Mouse (Mus musculus) liver (tissue): ENCODE measurements around the gene Slc51b.
A peak's percentile ranks its signal among the peaks of the same experiment; 100 is the strongest.

Experiments used
- DNase-seq: peaks from one replicate; pipeline ENCODE4 v3.0.0-alpha.2; 2020; ENCODE audit warnings: mixed read lengths

Slc51b gene

DNA sequence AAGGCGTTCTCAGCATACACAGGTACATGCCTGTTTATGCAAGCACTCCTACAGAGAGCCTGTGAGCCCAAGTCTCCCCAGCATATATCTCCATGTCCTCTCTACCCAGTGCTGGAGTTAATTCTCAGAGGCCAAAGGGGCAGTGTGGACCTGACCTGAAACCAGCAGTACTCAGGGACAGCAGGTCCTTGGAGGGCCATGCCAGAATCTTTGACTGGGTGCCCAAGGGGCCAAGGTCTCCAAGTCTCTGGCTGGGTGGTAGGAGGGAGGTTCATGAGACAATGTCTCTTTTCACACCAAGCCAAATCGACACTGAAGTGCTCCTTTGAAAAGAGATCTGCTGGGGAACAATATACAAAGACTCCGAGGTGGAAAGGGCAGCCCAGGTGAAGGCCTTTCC, 14.9 kb downstream of the Slc51b start:
- no peak for DNase-seq

DNA sequence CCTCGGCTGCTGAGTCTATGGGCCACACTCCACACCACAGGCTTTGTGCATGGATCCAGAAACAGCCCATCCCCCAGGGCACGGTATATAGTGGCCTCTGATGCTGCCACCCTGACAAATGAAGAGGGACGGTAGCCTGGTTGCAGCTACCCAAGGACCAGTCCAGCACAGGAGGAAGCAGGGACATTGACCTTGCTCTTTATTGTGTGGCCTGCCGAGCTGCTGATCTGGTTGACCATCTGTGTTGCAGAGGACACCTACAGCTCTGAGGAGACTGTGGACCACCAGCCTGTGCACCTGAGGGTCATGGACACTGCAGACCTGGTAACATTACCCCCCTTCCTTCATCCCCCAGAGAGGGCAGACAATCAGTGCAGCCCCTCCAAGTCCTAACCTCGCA, 15.4 kb downstream of the Slc51b start:
- no peak for DNase-seq

DNA sequence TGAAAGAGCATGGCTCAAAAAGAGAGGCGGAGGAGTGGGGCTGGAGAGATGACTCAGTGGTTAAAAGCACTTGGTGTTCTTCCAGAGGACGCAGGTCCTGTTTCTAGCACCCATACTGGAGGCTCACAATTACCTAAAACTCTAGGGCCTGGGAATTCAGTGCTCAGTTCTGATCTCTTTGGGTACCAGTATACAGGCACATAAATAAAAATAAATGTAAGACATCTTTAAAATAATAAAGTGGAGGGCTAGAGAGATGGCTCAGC, 17.6 kb downstream of the Slc51b start:
- no peak for DNase-seq

DNA sequence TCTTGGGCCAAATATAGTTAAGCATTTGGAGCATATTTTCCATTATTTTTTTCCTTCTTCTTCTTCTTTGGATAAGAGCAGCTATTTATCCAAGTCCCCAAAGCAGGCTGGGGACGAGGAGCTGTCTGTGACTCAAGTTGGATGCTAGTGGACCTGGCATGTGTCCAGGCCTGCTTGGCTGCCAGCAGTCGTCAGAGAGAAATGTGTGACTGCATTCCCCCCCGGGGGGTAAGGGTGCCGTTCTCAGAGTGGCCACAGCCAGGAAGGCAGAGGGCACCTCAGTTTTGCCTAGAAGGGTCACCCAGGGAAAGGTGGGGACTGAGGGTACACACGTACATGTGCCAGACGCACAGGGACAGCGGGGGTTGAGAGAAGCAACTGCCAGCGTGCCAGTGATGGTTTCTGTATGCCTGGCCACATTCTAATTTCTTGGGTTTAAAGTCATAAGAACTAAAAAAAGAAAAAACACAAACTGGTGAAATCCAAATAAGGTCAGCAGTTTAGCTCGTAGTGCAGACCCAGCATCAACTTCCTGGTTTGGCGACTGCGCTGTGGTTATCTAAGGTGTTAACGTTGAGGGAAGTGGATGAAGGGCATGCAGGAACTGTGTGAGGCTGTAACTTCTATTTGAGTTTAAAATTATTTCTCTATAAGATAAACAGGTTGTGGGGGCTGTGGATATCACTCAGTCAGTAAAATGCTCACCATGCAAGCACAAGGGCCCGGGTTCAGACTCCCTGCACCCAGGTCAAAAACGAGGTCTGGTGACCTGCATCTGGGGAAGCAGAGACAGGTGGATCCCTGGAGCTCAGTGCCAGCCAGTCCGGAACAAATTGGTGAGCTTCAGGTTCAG, 18.2 kb downstream of the Slc51b start:
- no peak for DNase-seq

DNA sequence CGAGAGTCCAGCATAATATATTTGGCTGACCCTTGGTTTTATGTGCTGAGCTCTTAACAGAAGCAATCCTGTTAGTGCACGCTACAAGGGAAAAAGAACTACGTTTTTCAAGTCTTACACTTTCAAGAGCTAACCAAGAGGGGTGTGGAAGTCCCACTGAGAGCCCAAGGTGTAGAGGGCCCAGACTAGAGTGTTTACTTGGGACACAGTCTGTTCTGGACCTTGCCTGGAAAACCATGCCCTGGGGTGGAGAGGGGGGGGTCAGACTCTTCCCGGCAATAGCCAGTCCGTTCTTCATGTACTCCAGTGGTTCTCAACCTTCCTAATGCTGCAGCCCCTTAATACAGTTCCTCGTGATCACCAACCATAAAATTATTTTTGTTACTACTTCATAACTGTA, 22.8 kb downstream of the Slc51b start:
- no peak for DNase-seq

DNA sequence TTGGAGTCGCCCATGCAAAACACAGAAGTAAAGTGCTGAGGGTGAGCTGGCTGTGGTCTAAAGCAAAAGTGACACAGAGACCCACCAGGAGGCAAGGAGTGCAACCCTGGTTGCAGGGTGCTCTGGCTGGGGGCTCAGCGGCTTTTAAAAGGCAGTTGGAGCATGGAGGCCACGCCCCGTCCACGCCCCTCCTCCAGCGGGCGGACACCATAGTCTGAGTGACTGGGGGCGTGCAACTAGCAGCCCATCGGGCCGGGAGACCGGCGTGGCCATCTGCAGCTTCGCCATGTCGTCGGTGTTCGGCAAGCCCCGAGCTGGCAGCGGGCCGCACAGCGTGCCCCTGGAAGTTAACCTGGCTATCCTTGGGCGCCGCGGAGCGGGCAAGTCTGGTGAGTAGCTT, 24.5 kb downstream of the Slc51b start, which contains the start of gene Rasl12:
Rasl12 (plus strand) TSS at position 228 of the 400 bp plus-strand sequence.
- peak; percentile 75 for DNase-seq

DNA sequence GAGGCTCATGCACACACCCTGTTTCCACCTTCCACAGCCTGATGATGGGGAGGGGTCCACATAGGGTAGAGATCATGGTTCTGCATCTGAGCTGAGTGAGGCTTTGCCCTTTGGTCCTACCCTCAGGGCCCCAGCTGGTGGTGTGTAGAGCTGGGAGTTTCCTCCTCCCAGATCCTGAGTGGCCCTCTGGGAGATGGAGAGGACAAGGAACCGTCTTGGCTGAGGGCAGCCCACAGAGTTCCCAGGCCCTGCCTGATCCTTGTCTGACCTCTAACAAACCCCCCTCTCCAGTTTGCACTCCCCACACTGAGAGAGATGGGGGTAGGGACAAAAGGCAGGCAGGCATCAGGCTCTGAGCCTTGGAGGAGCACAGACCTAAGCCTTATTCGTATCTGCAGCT, 28.4 kb downstream of the Slc51b start:
- DNase-seq, result no peak

DNA sequence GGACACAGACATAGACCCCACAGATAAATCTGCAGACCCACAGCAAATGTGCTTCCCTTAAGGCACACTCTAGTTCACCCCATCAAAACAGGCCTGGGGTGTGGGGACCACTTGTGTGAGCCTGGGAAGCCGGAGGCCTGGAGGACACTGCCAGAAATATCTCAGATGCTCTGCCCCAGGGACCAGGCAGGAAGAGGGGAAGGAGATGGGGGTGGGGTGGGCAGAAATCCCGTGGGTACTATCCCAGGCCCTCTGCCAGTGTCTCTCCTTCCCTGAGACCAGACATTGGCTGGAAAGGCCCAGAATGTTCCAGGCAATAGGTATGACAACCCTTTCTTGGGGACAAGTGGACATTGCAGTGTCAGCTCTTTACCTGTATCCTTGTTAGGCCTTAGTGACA, 29.1 kb downstream of the Slc51b start:
- DNase-seq, result no peak

DNA sequence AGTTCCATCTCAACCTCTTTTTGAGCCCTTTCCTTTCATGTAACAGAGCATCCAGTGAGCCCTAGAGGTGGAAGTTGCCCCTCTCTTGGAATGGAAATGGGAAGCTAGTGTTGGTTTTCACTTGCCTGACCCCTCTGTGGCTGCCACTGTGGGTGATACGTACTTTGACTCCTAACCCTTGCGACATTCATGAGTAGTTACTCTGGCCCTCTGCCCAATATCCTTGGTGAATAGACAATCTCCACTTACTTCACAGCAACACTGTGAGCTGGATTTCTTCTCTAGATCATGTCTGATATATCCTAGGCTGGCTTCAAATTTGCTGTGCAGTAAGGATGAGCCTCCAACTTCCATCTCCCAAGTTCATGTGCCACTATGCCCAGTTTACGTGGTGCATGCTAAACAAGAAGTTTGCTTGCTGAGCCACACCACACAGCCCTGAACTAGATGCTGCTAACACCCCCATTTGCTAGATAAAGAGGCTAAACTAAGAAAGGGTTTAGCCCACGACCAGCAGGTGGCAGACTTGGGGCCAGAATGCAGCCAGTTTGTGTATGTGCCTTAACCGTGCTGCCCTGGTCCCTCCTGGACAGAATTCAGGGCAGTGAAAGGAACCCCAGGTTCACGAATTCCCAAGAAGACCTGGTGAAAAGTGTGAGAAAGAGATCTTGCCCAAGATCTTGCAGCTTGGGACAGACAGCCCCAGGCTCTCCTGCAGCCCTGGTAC, 30.0 kb downstream of the Slc51b start:
- DNase-seq, result peak; percentile 65

DNA sequence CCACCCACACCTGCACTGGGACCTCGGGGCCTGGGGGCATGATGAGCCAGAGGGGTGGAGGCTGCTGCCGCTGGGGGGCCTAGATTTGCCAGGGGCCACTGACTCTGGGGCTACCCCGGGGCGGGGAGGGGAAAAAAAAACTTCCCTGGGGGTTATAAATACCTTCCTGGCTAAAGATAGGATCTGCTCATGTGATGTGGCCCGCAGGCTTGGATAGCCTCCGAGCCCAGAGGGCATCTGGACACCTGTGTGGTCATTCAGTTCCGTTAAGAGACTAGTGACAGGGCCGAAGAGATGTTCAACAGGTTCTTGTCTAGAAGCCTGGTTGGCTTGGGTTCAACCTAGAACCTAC, 31.2 kb downstream of the Slc51b start, which contains the start of gene Kbtbd13:
Kbtbd13 (minus strand) TSS at position 40 of the 352 bp plus-strand sequence.
- no peak for DNase-seq

DNA sequence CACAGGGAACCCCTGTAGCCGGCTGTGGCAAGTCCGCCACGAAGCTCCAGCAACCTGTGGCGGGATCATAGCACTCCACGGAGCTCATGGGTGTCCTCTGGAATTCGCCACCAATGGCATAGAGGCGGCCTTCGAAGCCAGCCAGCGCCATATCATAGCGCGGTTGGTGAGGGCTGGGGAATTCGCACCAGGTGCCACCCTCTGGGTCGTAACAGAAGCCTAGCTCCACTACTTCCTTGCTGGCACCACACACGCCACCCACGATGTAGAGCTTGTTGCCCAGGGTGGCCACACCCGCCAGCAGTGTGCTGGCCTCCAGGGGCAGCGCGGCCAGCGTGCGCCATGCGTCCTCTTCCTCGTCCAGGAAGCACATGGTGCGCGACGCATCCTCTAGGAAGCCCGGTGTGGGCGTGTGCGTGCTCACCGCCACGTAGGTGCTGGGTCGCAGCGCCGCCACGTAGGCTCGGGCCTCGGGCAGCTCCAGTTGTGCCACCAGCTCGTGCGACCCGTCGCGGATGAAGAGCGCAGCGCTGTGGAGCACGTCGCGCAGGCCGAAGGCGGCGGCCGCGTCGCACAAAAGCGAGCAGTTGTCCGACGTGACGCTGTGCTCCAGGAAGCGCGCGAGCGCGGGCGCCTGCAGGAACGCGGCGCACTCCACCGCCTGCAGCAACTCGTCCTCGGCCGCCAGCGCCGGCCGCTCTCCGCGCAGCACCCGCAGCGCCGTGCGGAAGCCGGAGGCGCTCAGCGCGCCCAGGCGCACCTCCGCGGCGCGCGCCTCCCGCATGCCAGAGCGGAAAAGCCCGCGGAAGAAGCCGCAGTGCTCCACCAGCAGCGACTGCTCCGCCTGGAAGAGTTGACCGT, 31.8 kb downstream of the Slc51b start:
- DNase-seq, result no peak

DNA sequence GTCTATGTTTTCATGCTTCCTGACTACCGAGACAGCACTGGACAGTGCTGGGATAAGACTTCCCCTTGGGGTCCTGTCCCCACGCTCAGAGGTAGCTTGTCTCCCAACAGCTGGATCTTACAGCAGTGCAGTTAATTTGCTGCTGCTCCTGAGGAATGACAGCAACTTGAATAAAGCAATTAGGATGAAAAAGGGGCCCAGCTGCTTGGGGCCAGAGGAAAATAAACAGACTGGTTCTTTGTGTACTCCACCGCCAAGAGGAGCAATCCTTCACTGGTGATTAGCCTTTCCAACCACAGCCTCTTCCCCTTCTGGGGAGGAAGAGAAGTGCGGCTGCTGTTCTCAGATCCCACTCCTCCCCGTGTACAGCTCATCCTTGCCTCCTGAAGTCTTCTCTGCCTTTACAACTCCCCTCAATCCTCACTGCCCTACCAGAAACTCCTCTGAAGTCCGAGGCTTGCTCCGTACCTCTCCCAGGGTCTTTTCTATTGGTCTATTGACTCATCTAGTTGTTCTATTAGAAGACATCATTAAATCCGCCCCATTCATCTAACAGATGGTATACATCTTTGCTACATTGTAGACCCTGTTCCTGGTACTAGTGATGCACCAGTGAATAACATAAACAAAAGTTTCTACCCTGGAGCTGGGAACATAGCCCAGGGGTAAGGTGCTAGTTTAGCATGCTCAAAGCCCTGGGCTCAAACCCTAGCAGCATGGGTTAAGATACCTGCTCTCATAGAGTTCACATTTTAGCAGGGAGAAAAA, 36.2 kb downstream of the Slc51b start:
- no peak for DNase-seq

DNA sequence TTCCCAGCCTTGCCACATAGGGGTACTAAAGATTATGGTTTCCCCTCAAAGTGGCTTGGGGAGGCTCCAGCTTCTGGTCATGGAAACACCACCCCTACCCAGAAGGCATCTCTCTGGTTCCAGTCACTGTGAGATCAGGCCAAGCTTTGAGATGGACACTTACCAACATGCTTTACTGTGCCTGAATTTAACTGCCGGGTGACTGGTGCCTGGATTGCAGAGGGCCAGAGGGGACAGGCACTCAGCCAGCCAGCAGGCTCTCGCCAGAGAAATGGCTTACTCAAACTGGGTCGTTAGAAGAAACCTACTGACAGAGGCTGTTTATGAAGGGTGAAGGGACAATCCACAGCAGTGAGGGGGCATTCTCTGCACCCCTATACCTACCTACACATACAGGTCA, 38.5 kb downstream of the Slc51b start:
- DNase-seq, result no peak

DNA sequence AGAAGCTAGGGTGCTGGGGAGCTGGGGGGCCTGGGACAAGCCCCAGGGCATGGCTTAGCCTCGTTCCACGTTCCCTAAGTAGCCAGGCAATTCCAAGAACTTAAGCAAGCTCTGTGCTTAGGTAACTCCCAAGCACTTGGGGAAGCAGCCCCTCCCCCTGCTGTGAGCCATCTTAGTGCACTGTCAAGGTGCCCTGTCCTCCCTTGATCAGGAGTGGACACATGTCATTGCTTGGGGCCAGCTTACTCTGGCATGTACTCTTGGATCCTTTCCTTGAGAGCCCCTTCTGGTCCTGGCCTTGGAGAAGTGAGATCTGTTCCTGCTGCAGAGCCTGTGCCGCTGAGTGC, 40.0 kb downstream of the Slc51b start:
- no peak for DNase-seq

DNA sequence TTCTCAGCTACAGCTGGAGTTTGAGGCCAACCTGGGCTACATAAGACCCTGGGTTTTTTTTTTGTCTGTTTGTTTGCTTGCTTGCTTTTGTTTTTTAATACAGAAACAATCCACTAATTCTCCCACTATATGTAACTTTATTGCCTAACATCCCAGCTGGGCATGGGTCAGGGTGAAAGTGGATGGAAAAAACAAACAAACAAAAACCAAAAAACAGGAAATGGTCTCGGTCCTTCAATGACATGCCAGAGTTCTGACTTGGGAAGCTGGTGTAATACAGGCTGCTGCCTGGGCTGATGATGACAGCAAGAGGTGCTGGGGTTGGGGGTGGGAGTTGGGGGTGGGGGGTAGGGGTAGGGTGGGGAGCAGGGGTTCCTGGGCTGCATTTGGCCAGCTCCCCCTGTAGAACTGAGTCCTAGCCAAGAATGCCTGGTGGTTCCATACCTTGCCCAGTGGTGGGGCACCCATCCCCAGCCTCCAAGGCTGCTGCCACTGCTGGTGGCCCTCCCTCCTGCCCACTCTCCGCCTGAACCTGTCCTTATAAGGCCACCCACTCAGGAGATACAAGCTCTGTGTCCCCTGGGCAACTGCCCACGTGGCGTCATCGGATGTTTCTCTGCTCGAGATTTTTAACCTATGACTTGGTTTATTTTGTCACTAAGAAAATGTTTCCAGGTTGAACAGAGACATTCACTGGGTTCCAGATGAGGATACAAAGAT, 40.6 kb downstream of the Slc51b start:
- no peak for DNase-seq

DNA sequence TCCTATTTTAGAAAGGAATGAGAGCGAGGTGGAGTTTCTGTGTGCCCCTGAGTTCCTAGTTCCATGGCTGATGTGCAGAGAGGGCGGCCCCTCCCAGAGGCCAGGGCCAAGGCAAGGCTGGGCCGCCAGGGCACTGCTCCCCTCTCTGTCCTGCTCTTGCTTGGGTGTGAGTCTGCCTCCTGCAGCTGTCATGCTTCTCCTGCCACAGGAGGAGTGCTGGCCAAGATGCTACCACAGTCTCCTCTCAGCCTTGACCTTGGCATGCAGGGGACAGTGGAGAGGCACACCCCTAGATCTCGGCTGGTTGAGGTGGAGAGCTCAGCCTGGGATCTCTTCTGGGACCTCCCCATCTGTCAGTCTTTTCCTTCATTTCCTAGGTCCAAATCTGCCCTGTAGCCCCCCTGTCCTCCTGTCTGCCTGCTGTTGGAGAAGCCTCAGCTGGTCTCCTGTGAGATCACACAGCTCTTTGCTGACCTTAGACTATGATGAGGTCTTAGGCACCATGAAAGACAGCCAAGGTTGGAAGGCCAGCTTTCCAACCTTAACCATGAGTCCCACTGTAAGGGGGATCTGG, 41.7 kb downstream of the Slc51b start:
- no peak for DNase-seq

DNA sequence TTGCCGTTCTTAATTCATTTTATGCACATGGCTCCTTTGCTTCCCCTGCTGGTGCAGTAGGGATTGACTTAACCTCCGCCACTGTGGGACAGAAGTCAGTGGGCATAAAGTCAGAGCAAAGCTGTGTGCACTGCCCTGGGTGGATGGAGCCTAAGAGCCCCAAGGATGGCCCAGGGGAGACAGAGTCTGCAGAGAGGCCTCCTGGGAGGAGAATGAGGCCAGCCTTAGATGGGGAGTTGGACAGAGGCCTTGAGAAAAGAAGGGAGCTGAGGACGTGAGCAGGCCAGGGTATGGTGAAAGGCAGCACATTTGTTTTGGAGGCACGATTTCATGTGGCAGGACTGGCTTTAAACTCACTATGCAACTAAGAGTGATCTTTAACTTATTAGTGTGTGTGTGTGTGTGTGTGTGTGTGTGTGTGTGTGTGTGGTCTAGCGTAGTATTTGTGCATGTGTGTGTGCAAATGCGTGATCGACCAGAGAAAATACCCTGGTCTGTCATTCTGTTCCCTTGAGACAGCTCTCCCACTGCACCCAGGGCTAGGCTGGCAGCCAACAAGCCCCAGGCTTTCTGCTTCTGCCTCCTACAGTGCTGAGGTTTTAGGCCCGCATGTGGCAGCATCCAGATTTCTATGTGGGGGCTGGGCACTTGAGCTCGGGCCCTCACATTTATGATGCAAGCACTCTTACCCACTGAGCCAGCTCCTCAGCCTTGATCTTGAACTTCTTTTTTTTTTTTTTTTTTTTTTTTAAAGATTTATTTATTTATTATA, 47.4 kb downstream of the Slc51b start:
- DNase-seq, result no peak

DNA sequence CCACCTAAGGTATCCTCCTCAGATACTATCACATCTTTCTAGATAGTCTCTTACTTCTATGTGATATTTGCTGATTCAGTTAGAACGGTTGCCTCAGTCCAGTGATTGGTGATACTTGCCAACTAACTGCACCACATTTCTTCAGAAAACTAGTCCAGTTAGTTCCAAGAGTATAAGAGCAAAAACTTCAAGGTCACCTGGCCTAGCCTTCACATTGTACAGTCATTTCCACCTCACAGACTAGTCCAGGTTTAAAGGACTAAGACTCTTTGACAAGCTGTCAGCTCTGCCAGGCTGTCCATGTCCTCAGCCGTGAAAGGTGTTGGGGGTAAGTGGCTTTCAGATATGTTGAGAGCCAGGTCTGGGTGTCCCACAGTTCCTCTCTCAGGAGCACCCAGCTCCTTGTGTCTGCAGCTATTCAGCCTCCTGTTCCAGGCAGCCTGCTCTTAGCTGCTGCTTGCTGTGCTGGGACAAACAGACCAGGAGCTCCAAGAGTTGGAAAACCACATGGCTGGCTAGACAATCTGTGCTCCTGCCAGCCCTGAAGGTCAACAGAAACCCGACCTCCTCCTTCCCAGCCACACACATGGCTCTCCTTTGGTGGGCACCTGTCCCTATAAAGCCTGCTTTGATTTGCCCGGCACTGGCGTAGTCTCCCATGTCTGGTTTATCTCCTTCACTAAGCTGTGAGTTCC, 48.1 kb downstream of the Slc51b start:
- DNase-seq, result no peak

DNA sequence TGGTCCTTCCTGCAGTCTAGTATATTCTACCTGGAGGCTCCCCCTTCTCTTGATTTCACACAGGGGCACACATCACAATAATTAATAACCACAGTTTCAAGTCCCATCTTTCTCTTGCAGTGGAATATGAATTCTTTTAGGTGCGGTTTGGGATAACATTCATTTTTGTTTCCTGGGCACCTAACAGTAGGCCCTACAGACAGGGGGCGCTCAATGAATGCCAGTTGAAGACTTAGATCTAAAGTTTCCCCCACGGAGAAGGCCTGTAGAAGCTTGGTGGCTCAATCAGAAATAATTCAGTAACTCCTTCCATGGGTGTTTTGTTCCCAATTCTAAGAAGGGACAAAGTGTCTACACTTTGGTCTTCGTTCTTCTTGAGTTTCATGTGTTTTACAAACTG, 50.3 kb downstream of the Slc51b start:
- DNase-seq, result peak; percentile 31

DNA sequence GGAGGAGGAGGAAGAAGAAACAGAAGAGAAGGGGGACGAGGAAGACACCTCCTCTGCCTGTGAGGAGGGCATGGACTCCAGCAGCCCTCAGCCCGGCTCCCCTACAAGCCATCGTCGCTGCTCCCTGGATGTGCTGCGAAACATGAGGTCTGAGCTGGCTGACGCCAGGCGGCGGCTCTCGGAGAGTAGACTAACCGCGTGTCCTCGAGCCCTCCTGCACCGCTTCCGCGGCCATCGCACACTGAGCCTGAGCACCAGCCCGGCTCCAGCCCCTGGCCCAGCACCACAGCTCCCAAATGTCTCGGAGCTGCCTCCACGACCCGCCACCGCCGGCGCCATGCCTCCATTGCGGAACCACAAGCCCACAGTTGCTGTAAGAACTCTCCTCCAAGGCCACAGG, 51.0 kb downstream of the Slc51b start:
- no peak for DNase-seq
